Mouse (Mus musculus): Measurements from ENCODE around the gene Krtdap.
"Not testable (repeated sequence)": the region's sequence is repeated elsewhere in the genome, so short reads cannot be mapped to it uniquely, and the experiment has no call there.

Krtdap gene

DNA sequence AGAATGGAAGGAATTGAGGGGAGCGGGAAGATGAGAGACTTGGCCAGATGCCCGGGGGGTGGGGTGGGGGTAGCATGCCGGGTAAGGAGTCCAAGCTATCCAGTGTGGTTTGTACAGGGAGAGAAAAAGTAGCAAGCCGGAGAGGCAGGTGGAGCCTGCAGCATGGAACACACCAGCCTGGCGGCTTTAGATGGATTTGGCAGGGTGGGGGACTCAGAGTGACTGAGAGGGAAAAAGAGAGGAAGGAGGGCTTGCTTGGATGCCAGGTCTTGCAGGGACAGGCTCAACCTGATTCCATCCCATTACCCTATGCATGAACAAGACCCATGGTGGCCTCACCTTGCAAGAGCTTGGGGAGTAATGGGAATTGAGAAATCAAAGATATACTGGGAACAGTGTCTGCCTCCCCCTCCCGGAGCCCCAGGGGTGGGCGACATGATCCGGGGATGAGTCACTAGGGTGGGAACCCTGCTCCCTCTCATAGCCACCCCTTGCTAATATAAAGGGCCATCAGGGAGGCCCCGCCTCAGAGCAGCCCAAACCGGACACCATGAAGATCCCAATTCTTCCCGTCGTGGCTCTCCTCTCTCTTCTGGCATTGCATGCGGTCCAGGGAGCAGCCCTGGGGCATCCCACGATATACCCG is at the start of gene Krtdap:
Gene Krtdap, plus strand, starts transcription at position 520 of the 646 bp plus-strand sequence.
- DNase-seq (ENCODE audit: low read depth): no peak

DNA sequence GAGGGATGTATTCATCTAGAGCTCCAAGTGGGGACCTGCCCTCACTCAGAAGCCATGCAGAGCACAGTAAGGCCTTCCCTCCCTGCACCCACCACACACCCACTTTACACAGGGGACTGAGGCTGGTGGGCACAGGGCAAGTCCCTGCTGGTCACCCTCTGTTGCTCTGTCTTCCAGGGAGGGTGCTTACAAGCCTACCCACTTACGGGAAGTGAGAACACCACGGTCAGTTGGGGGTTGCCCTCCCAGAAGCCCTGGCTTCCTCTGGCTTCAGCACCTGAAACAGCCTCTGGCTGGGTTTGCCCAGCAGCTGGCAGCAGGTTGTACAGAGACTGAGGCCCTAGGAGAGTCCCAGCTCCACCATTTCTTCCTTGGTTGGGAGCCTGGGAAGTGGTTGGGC is 45.1 kb upstream of the Krtdap start:
- DNase-seq (ENCODE audit: low read depth): not testable (repeated sequence)

DNA sequence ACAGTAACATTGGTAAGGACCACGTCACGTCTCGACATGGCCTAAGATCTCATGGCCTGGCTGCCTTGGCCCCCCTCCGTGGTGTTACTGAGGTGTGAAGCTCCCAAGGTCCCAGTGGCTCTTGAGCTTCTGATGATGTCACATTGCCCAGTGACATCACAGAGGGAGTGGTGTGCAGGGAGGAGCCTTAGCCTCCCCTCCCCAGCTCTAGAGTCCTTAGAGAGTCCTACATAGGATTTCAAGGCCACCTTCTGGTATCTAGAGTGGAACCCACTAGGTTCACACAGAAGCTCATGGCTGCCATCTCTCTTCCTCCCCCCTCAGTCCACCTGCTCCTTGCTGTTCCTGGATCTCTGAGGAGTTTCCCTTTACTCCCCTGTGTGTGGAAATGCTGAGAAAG is 44.1 kb upstream of the Krtdap start, which contains the start of gene Gapdhs:
Gene Gapdhs, minus strand, starts transcription at position 65 of the 400 bp plus-strand sequence.
- DNase-seq (ENCODE audit: low read depth): not testable (repeated sequence)

DNA sequence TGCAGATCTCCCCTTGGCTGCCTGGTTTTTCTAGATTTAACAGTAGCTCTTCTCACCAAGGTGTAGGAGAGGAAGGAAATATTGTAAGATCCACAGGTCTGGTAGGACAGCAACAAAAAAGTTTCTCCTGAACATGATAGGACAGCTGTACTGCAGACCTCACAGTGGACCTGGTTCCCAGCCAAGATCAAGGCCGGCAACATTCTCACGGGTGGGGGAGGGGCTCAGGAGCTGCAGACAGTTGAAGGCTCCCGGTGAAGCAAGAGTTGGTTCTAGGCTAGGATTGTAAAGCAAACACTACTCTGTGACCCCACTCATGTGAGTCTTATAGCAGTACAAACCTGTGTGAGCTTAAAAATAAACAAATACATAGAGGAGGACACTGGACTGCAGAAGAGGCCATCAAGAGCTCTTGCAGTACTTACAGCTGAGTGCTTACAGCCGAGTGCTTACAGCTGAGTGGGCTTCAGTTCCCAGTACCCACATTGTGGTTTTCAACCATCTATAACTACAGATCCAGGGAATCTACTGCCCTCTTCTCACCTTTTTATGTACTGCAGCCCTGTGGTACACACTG is 43.6 kb upstream of the Krtdap start:
- DNase-seq (ENCODE audit: low read depth): no peak

GRCm38 (mm10) chr7:30747525-30748204 is 40.0 kb upstream of the Krtdap start:
- DNase-seq (ENCODE audit: low read depth): no peak

DNA sequence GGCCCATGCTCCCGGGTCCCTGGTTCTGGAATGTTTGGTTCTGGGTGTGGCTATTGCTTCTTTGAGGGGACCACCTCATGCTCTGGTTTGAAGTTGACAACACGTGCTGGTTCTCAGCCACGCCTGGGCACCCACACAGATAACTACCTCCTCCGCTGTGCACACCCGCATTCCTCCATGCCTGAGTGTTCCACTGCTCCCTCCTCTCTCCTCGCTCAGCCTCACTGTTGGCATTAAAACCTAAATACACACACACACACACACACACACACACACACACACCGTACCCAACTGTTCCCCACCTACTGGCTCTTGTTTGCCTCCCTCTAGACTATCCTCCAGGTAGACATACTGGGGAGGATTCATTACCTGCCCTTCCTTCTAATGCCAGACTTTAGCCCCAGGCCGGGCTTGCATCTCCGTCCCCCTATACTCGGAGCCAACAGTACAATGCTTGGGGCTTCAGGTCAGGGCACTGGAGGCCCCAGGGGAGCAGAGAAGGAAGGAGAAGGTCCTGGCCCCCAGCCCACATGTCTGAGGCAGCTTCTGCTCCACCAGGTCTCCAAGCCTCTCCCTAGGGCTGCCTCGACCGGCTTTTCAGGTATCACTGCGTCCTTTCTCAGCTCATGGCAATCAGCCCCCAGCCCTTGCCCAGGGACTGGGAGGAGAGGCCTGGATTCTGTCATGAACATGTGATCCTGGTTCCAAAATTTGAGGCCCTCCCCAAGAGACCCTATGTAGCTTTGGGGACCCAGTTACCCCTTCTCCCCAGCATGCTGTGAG is 37.7 kb upstream of the Krtdap start:
- no peak for DNase-seq (ENCODE audit: low read depth)

DNA sequence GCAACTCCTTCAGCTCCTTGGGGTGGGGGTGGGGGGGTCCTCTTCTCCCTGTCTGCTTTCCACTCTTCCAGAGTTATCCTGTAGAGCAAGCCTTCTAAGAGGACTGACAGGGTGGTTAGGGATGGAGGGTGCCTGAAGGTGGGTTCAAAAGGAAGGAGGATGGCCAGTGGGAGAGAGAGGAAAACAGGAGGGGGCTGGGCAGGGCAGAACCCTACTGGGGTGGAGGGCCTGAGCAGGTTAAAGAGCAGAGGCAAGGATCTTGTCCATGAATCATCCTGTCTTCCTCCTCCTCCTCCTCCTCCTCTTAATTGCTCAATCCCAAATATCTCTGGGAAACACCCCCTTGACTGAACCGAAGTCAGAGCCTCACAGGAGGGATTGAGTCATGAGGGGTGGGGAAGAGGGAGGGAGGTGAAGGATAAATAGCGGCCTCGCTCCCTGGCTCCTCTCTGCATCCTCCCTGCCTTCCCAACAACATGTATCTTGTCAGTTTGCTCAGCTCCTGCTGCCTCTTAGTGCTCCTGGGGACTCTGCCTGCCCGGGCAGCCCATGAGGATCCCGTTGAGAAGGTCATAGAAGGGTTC is 36.5 kb upstream of the Krtdap start, which contains the start of gene Sbsn:
Gene Sbsn, plus strand, starts transcription at position 386 of the 584 bp plus-strand sequence.
- no peak for DNase-seq (ENCODE audit: low read depth)

DNA sequence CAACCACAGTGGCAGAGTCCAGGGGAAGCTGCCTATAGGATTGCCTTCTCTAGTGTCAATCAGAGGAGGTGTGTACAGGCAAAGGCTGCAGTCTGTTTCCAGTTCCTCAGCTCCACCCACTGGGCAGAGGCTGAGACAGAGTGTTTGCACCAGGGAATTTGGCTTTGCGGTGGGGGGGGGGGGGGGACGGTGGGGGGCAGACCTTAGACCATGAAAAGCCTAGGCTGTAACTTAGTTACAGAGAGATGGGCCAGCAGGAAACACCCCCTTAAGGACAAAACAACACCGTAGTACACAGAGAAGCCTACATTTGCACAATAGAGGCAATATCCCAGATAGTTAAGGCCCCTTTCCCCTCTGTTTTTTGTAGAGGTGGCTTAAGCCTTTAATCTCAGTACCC is 30.7 kb upstream of the Krtdap start:
- DNase-seq (ENCODE audit: low read depth): no peak

GRCm38 (mm10) chr7:30758853-30759252 is 28.8 kb upstream of the Krtdap start:
- peak; percentile 19 for DNase-seq (ENCODE audit: low read depth)

GRCm38 (mm10) chr7:30761769-30762352 is 25.8 kb upstream of the Krtdap start:
- no peak for DNase-seq (ENCODE audit: low read depth)

GRCm38 (mm10) chr7:30763456-30763855 is 24.2 kb upstream of the Krtdap start, which contains the start of gene Dmkn:
TSS of gene Dmkn (plus strand) at chr7:30763756.
- DNase-seq (ENCODE audit: low read depth): no peak

DNA sequence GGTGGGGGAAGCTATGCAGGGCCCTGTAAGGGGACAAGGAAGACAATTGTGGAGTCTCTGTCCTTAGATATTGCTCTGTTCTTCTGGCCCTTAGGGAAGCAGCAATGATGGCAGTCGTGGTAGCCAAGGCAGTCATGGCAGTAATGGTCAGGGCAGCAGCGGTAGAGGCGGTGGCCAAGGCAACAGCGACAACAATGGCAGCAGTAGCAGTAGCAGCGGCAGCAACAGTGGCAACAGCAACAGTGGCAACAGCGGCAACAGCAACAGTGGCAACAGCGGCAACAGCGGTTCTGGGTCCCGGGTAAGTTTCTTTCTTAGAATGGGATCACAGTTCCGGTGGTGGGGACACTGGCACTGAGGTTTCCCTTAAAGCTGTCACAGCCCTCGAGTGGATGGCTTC is 22.5 kb upstream of the Krtdap start:
- no peak for DNase-seq (ENCODE audit: low read depth)

GRCm38 (mm10) chr7:30766408-30766807 is 21.3 kb upstream of the Krtdap start:
- no peak for DNase-seq (ENCODE audit: low read depth)

- DNase-seq (ENCODE audit: low read depth): no peak
Observed at GRCm38 (mm10) chr7:30769236-30769635, 18.5 kb upstream of the Krtdap start.

DNA sequence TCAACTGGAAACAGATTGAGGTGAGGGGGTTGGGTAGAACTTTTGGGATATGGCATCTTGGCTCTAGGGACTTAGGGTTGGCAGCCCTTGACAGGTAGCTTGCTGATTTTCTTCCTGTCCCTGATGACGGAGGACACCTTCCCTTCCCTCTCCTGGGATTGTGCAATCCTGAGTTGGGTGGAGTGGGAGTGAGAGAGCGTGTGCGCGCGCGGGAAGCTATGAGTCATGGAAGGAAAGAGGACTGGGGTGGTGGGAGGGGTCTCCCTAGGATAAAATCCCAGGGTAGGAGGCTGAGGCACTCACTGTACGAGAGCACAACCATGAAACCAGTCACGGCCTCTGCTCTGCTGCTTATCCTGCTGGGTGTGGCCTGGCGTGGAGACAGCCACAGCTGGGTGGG is 11.6 kb upstream of the Krtdap start:
- no peak for DNase-seq (ENCODE audit: low read depth)

- DNase-seq (ENCODE audit: low read depth): no peak
Observed at GRCm38 (mm10) chr7:30777081-30777579, 10.6 kb upstream of the Krtdap start.

- no peak for DNase-seq (ENCODE audit: low read depth)
Observed at GRCm38 (mm10) chr7:30777911-30778310, 9.8 kb upstream of the Krtdap start.

DNA sequence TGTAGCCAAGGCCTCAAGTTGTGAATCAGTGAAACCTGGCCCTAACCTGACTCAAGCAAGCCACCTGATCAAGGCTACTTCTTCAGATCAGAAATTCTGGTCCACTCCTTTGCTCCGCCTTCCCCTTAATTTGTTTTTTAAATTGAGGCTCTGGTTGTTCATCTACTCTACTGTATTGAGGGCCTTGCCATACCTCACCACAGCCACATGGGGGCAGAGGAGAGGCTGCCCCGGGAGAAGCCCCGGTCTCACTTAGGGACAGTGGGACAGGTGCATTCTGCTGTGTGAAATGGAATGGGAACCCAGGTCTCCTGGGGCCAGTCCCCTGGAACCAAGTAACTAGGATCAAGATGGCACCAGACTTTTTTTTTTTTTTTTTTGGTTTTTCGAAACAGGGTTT is 5.9 kb upstream of the Krtdap start:
- no peak for DNase-seq (ENCODE audit: low read depth)

DNA sequence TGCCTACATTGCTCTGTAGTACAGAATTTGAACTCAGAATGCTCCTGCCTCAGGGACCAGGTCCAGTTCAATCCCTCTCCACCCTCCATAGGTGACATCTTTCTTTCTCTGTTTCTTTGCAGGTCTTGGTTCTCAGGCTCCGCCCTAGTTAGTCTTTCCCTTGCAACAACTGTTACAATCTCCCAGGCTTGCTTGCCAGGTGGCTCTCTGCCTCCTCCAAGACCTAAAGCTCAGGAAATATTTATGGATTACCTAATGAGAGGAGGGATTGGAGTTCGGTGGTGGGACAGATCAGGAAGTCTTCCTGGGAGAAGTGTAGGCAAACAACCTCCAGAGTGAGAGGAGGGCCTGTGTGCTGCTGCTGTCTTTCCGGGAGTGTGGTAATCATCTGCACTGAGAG is 5.0 kb upstream of the Krtdap start:
- DNase-seq (ENCODE audit: low read depth): no peak

- DNase-seq (ENCODE audit: low read depth): no peak
Observed at GRCm38 (mm10) chr7:30785154-30785553, 2.5 kb upstream of the Krtdap start.
